Mouse (Mus musculus) MEL (cell line): ENCODE data around the gene Tuba1b. TPM values are rescaled to one million over a fixed set of nuclear protein-coding genes. Genes with fewer than 3 reads are reported as not detected.

Source experiments
- DNase-seq: peaks from one replicate; pipeline ENCODE4 v3.0.0; 2011; ENCODE audit warnings: low read depth, low spot score
- H3K27ac ChIP-seq: 2 replicates; pipeline ENCODE4 v1.5.1; 2012; ENCODE audit warnings: low read depth, mild to moderate bottlenecking, control low read depth, low read length, moderate library complexity; ENCODE audit not compliant: control insufficient read depth
- H3K27me3 ChIP-seq, 2 experiments: fragments of 150-350 bp in 1 of 2; sonication (generic) in 1 of 2; 2 replicates each; pipeline ENCODE4 v1.6.1; 2012; ENCODE audit warnings: low read length in 2 of 2, mild to moderate bottlenecking in 2 of 2, improper control_type of control experiment in 1 of 2, moderate library complexity in 1 of 2; ENCODE audit not compliant: insufficient read depth in 2 of 2, control insufficient read depth in 1 of 2
- H3K36me3 ChIP-seq, 2 experiments: 2 replicates each; pipeline ENCODE4 v1.6.1; 2012 to 2014; ENCODE audit warnings: low read length in 2 of 2, improper control_type of control experiment in 1 of 2, inconsistent platforms in 1 of 2, mild to moderate bottlenecking in 1 of 2; ENCODE audit not compliant: insufficient read depth in 2 of 2, control insufficient read depth in 1 of 2
- H3K4me1 ChIP-seq, 2 experiments: fragments of 150-350 bp in 1 of 2; sonication (generic) in 1 of 2; 2 replicates each; pipeline ENCODE4 v1.6.1; 2012; ENCODE audit warnings: low read length in 2 of 2, improper control_type of control experiment in 1 of 2, mild to moderate bottlenecking in 1 of 2; ENCODE audit not compliant: insufficient read depth in 2 of 2, control insufficient read depth in 1 of 2
- H3K4me3 ChIP-seq, 2 experiments: fragments of 150-350 bp in 1 of 2; sonication (generic) in 1 of 2; 2 replicates each; pipeline ENCODE4 v1.5.1; 2012; ENCODE audit warnings: low read depth in 2 of 2, low read length in 2 of 2, mild to moderate bottlenecking in 2 of 2, moderate library complexity in 2 of 2, control low read depth in 1 of 2, improper control_type of control experiment in 1 of 2; ENCODE audit not compliant: control insufficient read depth in 1 of 2, insufficient read depth in 1 of 2
- H3K79me2 ChIP-seq: 2 replicates; pipeline ENCODE4 v1.6.1; 2012; ENCODE audit warnings: mild to moderate bottlenecking, low read length, moderate library complexity; ENCODE audit not compliant: control insufficient read depth, poor library complexity, insufficient read depth
- H3K9ac ChIP-seq: 2 replicates; pipeline ENCODE4 v1.6.1; 2012; ENCODE audit warnings: low read depth, mild to moderate bottlenecking, control low read depth, low read length, moderate library complexity; ENCODE audit not compliant: control insufficient read depth, poor library complexity, severe bottlenecking
- H3K9me3 ChIP-seq: fragments of 150-350 bp; sonication (generic); replicated peaks from 2 replicates; pipeline ENCODE4 v1.6.1; 2012; ENCODE audit warnings: mild to moderate bottlenecking, low read length, improper control_type of control experiment, moderate library complexity; ENCODE audit not compliant: insufficient read depth
- BHLHE40 ChIP-seq: IDR thresholded peaks from 2 replicates; pipeline ENCODE4 v1.6.1; 2012; ENCODE audit warnings: low read depth, mild to moderate bottlenecking, inconsistent platforms, low read length, improper control_type of control experiment, borderline replicate concordance
- CHD2 ChIP-seq: IDR thresholded peaks from 2 replicates; pipeline ENCODE4 v1.6.1; 2011; ENCODE audit warnings: low read length, improper control_type of control experiment
- CTCF ChIP-seq, 3 experiments: IDR thresholded peaks in 2 of 3; conservative IDR thresholded peaks in 1 of 3; 2 replicates each; pipeline ENCODE4 v1.5.1; 2011 to 2012; ENCODE audit warnings: low read length in 3 of 3, low read depth in 2 of 3, mild to moderate bottlenecking in 2 of 3, improper control_type of control experiment in 1 of 3, inconsistent platforms in 1 of 3, mixed read lengths in 1 of 3, moderate library complexity in 1 of 3; ENCODE audit not compliant: control insufficient read depth in 1 of 3, insufficient read depth in 1 of 3, poor library complexity in 1 of 3, severe bottlenecking in 1 of 3
- ELF1 ChIP-seq: IDR thresholded peaks from 2 replicates; pipeline ENCODE4 v1.6.1; 2014; ENCODE audit warnings: low read depth, mild to moderate bottlenecking, inconsistent platforms, low read length, improper control_type of control experiment, moderate library complexity
- EP300 ChIP-seq, 2 experiments: IDR thresholded peaks; 2 replicates each; pipeline ENCODE4 v1.6.1; 2011; ENCODE audit warnings: improper control_type of control experiment in 2 of 2, low read length in 2 of 2, low read depth in 1 of 2, mild to moderate bottlenecking in 1 of 2
- ETS1 ChIP-seq: IDR thresholded peaks from 2 replicates; pipeline ENCODE4 v1.6.1; 2012; ENCODE audit warnings: low read depth, mild to moderate bottlenecking, inconsistent platforms, low read length, improper control_type of control experiment, moderate library complexity
- GATA1 ChIP-seq: IDR thresholded peaks from 2 replicates; pipeline ENCODE4 v1.6.1; 2011; ENCODE audit warnings: low read depth, low read length, improper control_type of control experiment
- HCFC1 ChIP-seq: IDR thresholded peaks from 2 replicates; pipeline ENCODE4 v1.6.1; 2012; ENCODE audit warnings: low read depth, mild to moderate bottlenecking, inconsistent platforms, low read length, improper control_type of control experiment, moderate library complexity
- JUND ChIP-seq: IDR thresholded peaks from 2 replicates; pipeline ENCODE4 v1.6.1; 2011; ENCODE audit warnings: low read depth, mild to moderate bottlenecking, improper control_type of control experiment, low read length
- MAFK ChIP-seq: IDR thresholded peaks from 2 replicates; pipeline ENCODE4 v1.6.1; 2011; ENCODE audit warnings: low read depth, mild to moderate bottlenecking, low read length, improper control_type of control experiment, borderline replicate concordance
- MAX ChIP-seq: IDR thresholded peaks from 2 replicates; pipeline ENCODE4 v1.6.1; 2011; ENCODE audit warnings: low read length, improper control_type of control experiment
- MEF2A ChIP-seq: IDR thresholded peaks from 2 replicates; pipeline ENCODE4 v1.6.1; 2014; ENCODE audit warnings: low read depth, mild to moderate bottlenecking, inconsistent platforms, low read length, improper control_type of control experiment; ENCODE audit not compliant: poor library complexity, insufficient replicate concordance, severe bottlenecking; ENCODE audit errors: extremely low read depth
- MXI1 ChIP-seq: IDR thresholded peaks from 2 replicates; pipeline ENCODE4 v1.6.1; 2011; ENCODE audit warnings: mild to moderate bottlenecking, low read depth, low read length, improper control_type of control experiment
- MYC ChIP-seq: IDR thresholded peaks from 2 replicates; pipeline ENCODE4 v1.6.1; 2011; ENCODE audit warnings: low read depth, mild to moderate bottlenecking, low read length, improper control_type of control experiment, moderate library complexity
- POLR2A ChIP-seq, 2 experiments: IDR thresholded peaks; 2 replicates each; pipeline ENCODE4 v1.6.1; 2011 to 2012; ENCODE audit warnings: low read length in 2 of 2, mild to moderate bottlenecking in 2 of 2, control low read depth in 1 of 2, improper control_type of control experiment in 1 of 2, low read depth in 1 of 2, moderate library complexity in 1 of 2; ENCODE audit not compliant: control insufficient read depth in 1 of 2, insufficient read depth in 1 of 2, poor library complexity in 1 of 2
- POLR2AphosphoS2 ChIP-seq: IDR thresholded peaks from 2 replicates; pipeline ENCODE4 v1.6.1; 2011; ENCODE audit warnings: low read length, improper control_type of control experiment
- SIN3A ChIP-seq: IDR thresholded peaks from 2 replicates; pipeline ENCODE4 v1.6.1; 2012; ENCODE audit warnings: low read length, improper control_type of control experiment, inconsistent platforms
- TAL1 ChIP-seq: IDR thresholded peaks from 2 replicates; pipeline ENCODE4 v1.6.1; 2012; ENCODE audit warnings: mild to moderate bottlenecking, inconsistent platforms, low read length, moderate library complexity, mixed read lengths
- TBP ChIP-seq: IDR thresholded peaks from 2 replicates; pipeline ENCODE4 v1.8.0; 2011; ENCODE audit warnings: low read depth, low read length, improper control_type of control experiment
- USF1 ChIP-seq: IDR thresholded peaks from 2 replicates; pipeline ENCODE4 v1.6.1; 2014; ENCODE audit warnings: low read depth, mild to moderate bottlenecking, inconsistent platforms, low read length, improper control_type of control experiment, moderate library complexity
- USF2 ChIP-seq, 2 experiments: IDR thresholded peaks; 2 replicates each; pipeline ENCODE4 v1.6.1; 2011 to 2012; ENCODE audit warnings: improper control_type of control experiment in 2 of 2, low read length in 2 of 2, borderline replicate concordance in 1 of 2, inconsistent platforms in 1 of 2, low read depth in 1 of 2, mild to moderate bottlenecking in 1 of 2; ENCODE audit not compliant: insufficient read depth in 1 of 2
- ZKSCAN1 ChIP-seq: IDR thresholded peaks from 2 replicates; pipeline ENCODE4 v1.6.1; 2012; ENCODE audit warnings: low read depth, mild to moderate bottlenecking, inconsistent platforms, low read length, improper control_type of control experiment, moderate library complexity
- ZMIZ1 ChIP-seq: IDR thresholded peaks from 2 replicates; pipeline ENCODE4 v1.6.1; 2012; ENCODE audit warnings: low read depth, mild to moderate bottlenecking, inconsistent platforms, low read length, improper control_type of control experiment, moderate library complexity
- polyA plus RNA-seq, 2 experiments: library from polyadenylated mRNA; stranded (reverse) in 1 of 2; unstranded in 1 of 2; fragments of >175 nt in 1 of 2; fragments of >200 nt in 1 of 2; gene quantifications; 2 replicates each; pipeline versions ENCODE4 v1.2.1 to v1.2.4; 2012; ENCODE audit warnings: low replicate concordance in 2 of 2, low read depth in 1 of 2; ENCODE audit not compliant: insufficient read length in 2 of 2, insufficient read depth in 1 of 2, missing spikeins in 1 of 2
- total RNA-seq: library from RNA; depleted of rRNA; stranded (reverse); fragments of 300-350 nt; gene quantifications from 2 replicates; pipeline ENCODE4 v1.2.3, GENCODE M21; 2012

The Tuba1b gene
- total and polyA plus RNA-seq, 3 experiments = 1,577 to 1,861 TPM; not detected in 1

- no peaks in the 10 kb centered on the region for H3K9me3 ChIP-seq
- TF ChIP-seq JUND (no peak), BHLHE40 (no peak), MAX (no peak), HCFC1 (no peak), GATA1 (no peak), TAL1 (no peak), MAFK (no peak; the same call in 1 of the 2 replicates), POLR2A (IDR thresholded peaks at IDR 0.05; ENCODE audit: control insufficient read depth in 1 of 2, insufficient read depth in 1 of 2, low read depth in 1 of 2, low read length in 2 of 2, poor library complexity in 1 of 2) (no peak), ZKSCAN1 (no peak), MXI1 (no peak), CTCF (IDR thresholded peaks at IDR 0.05 in 2 of 3, conservative IDR thresholded peaks at IDR 0.05 in 1 of 3; ENCODE audit: control insufficient read depth in 1 of 3, insufficient read depth in 1 of 3, low read depth in 2 of 3, low read length in 3 of 3, poor library complexity in 1 of 3, severe bottlenecking in 1 of 3) (no peak)
- no peak overlapping the region for H3K4me3 ChIP-seq
- peaks cover 5 to 15% of the 10 kb centered on the region in 2 experiments for H3K27me3 ChIP-seq
- peaks cover 0 to 3% of the 10 kb centered on the region in 2 experiments; a peak in 2 of 4 replicates for H3K36me3 ChIP-seq
- H3K4me1 ChIP-seq = peaks cover 0 to 5% of the 10 kb centered on the region in 2 experiments; a peak in 2 of 4 replicates
- peaks cover 3% of the 10 kb centered on the region; the same call in 1 of the 2 replicates for H3K79me2 ChIP-seq
- no peak overlapping the region for H3K9ac ChIP-seq
- no peak for DNase-seq
- no peak overlapping the region for H3K27ac ChIP-seq
These were observed 47.7 kb upstream of the Tuba1b start for GRCm38 (mm10) chr15:98982100-98982499.

- Histone ChIP-seq H3K4me3 (no peak overlapping the region), H3K9me3 (no peaks in the 10 kb centered on the region), H3K4me1 (peaks cover 0 to 5% of the 10 kb centered on the region in 2 experiments; a peak in 2 of 4 replicates), H3K36me3 (peaks cover 0 to 3% of the 10 kb centered on the region in 2 experiments; a peak in 2 of 4 replicates), H3K27ac (no peak overlapping the region), H3K9ac (no peak overlapping the region), H3K27me3 (peaks cover 10 to 28% of the 10 kb centered on the region in 2 experiments), H3K79me2 (peaks cover 1% of the 10 kb centered on the region; the same call in 1 of the 2 replicates)
- no peak for TF ChIP-seq TBP
- no peak for TF ChIP-seq POLR2A (IDR thresholded peaks at IDR 0.05; ENCODE audit: control insufficient read depth in 1 of 2, insufficient read depth in 1 of 2, low read depth in 1 of 2, low read length in 2 of 2, poor library complexity in 1 of 2)
- no peak for TF ChIP-seq EP300 (IDR thresholded peaks at IDR 0.05; ENCODE audit: low read depth in 1 of 2, low read length in 2 of 2)
- no peak for TF ChIP-seq MEF2A
- no peak for TF ChIP-seq MAFK
- TF ChIP-seq CHD2 = no peak
- TF ChIP-seq HCFC1 = no peak
- TF ChIP-seq ZMIZ1 = no peak
- TF ChIP-seq BHLHE40 = no peak
- no peak for TF ChIP-seq ZKSCAN1
- no peak for TF ChIP-seq ELF1
- TF ChIP-seq USF1 = no peak
- no peak for TF ChIP-seq MXI1
- TF ChIP-seq CTCF (IDR thresholded peaks at IDR 0.05 in 2 of 3, conservative IDR thresholded peaks at IDR 0.05 in 1 of 3; ENCODE audit: control insufficient read depth in 1 of 3, insufficient read depth in 1 of 3, low read depth in 2 of 3, low read length in 3 of 3, poor library complexity in 1 of 3, severe bottlenecking in 1 of 3) = no peak
- TF ChIP-seq MYC = no peak
- TF ChIP-seq USF2 (IDR thresholded peaks at IDR 0.05; ENCODE audit: borderline replicate concordance in 1 of 2, insufficient read depth in 1 of 2, low read depth in 1 of 2, low read length in 2 of 2) = no peak
- no peak for TF ChIP-seq ETS1
- TF ChIP-seq POLR2AphosphoS2 = no peak
- no peak for TF ChIP-seq SIN3A
- DNase-seq = no peak
These were observed 45.7 kb upstream of the Tuba1b start for GRCm38 (mm10) chr15:98980012-98980614.
